Mouse (Mus musculus) cerebellum, postnatal 25 days (tissue): ENCODE data around the gene Prickle1.

Experiments
- DNase-seq, 2 experiments: peaks; one replicate each; pipeline ENCODE4 v3.0.0; 2021; ENCODE audit warnings: mixed read lengths in 2 of 2

Prickle1 gene

DNA sequence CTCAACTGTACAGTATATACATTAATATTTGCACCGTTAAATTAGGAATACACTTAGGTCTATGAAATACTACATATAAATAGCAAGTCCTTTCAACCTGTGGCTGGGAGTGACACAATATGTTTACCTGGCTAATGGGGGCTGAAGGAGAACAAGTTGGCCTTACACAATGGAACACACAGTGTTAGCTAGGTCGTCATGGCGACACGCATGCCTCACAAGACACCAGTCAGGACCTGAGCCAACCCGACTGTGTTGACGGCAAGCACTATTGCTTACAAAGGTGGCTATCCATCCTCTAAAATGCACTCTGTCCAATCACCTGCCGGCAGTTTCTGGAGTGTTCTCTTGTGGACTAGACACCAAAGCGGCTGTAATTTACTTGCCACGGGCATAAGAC lies 95.8 kb downstream of the Prickle1 start:
- no peak for DNase-seq

DNA sequence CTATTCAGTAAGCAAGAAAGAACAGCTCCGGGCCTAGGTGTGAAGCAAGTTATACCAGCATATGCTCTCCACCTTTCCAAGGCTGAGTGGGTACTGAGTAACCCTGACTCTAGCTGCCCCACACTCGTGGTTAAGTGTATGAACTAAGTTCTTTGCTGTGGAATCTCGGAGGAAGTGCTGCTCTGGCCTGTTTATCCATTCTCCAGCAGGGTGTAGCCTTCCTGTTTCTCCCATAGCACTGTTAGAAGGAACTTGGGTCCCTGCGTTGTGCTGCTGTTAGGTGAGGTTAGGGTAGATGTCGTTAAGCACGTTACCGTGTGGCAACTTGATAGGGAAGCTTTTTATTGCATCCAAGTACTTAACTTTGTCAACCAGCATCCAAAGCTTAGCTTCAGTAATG lies 101.0 kb downstream of the Prickle1 start:
- no peak for DNase-seq

DNA sequence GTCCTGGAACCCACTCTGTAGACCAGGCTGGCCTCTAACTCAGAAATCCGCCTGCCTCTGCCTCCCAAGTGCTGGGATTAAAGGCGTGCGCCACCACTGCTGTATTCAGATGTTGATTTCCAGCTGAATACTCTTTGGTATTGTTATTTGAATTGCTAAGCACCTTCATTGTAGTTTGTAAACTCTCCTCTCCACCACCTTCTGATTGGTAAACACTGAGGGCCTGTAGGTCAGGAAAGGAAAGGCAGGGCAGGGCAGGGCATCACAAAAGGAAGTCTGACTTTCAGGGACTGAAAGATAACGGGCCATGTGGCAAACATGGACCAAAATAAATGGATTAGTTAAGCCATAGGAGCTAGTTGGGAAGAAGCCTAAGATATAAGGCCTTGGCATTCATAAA lies 106.1 kb downstream of the Prickle1 start:
- no peak for DNase-seq

DNA sequence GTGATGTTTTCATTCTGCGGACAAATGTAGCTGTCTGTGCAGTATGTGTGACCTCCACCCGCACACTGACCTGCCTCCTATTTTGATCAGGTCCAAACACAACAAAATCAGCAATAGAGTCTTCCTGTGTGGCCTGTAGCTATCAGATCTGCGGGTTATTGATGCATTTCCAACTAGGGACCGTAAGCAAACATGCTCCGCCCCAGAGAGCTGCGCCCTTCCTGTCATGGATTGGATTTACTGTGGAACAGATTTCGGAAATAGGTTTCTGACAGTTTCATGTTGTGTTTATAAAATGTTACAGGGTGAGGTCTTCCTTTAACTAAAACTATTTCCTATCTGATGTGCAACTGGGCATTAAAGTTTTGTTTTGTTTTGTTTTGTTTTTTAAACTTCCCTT lies 109.6 kb downstream of the Prickle1 start:
- no peak for DNase-seq

DNA sequence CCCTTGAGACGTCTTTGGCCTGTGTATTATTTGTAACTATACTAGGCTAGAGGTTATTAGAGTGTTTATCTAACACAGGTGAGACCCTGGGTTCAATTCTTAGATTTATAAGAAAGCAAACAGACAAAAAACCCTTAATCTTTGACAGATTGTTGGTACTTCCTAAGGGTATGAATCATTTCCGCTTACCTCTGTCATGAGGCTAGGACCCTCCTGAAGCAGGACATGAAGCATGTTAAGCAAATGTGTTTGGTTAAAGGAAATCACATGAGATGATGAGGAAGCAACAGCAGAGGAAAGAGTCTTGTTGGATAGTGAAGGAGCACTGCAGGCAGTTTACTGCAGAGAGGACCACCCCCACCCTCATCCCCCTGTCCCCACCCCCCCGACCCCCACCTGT lies 110.4 kb downstream of the Prickle1 start:
- no peak for DNase-seq

DNA sequence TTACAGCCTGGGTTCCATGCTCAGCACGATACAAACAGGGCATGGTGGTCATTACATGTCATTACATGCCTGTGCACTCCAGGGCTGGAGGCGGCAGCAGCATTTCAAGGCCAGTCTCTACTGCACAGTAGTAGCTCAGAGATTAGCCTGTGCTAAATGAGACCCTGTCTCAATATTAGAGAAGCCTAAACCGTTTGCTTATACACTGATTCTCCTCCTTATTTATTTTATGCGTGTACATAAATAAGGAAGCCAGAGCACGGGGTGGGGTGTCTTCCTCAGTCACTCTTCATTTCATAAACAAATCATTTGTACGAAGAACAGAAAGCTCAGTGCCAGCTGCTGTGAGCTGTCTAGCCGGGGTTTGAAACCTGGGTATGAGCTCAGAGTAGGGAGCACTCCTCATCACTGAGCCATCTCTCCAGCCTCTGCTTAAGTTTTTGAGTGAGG lies 111.4 kb downstream of the Prickle1 start:
- DNase-seq = no peak

DNA sequence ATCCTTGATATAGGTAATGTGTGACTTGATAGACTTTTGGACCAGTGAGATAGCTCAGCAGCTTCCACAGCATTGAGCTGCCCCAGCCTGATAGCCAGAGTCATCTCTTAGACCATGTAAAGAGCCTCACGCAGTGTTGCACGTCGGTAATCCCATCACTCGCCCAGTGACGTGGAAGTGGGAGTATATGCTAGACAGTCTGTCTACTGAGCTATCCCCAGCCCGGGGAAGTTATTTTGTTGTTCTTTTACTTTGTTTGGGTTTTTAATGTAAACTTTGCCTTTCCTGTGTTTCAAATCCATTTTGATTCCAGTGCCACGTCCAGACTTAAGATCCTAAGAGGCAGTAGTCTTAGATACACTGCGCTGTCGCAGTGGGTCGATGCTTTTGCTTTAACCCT lies 114.6 kb downstream of the Prickle1 start:
- DNase-seq = no peak

DNA sequence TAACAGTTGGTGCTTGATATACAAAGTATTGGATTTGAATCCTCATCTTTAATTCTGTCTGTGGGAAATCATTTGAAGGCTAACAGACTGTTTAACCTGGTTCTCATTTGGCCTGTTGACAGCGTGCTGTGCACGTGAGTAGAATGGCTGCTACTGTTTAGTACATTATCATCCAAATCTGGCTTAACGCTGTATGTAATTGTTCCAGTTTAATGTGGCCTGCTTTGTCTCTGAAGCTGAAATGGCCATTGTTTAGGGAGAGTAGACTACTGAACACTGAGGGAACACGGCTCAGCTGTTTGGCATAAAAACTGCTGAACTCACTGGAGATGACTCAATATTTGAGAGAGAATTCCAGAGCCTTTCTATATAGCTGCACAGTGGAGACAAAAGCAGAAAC lies 116.2 kb downstream of the Prickle1 start:
- DNase-seq = no peak

DNA sequence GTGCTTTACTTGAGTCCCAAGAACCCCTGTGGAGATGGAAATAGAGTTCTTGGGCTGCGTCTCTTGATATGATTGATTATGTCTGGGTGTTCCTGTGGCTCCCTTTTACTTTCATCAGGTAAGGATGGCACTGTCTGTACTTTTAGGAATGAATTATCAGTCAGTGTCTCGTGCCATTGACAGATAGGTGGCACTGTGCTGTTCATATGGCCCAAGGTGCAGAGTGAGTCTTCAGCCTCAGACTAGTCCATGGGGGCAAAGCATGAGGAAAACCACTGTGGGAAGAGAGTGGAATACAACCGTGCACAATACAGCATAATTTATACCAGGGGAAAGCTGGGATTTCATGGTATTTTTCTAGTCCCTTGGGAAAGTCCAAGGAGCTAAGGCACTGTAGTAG lies 117.0 kb downstream of the Prickle1 start:
- no peak for DNase-seq

DNA sequence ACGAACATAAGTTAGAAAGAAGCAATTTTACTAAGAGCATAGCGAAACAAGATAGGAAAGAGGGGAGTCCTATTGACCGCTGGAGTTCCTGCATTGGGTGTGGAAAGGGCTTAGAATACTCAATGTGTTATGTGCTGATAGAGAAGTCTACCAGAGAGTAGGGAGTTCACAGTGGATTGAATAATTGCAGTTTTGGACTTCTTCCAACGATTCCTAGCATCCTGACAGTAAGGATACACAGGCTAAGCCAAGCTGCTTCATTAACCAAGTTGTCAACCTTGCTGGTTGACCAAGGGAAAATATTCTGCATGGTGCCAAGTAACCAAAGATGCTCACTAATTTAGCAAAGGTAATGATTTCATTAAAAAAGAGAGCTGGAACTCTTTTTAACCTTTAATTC lies 118.0 kb downstream of the Prickle1 start:
- no peak for DNase-seq

DNA sequence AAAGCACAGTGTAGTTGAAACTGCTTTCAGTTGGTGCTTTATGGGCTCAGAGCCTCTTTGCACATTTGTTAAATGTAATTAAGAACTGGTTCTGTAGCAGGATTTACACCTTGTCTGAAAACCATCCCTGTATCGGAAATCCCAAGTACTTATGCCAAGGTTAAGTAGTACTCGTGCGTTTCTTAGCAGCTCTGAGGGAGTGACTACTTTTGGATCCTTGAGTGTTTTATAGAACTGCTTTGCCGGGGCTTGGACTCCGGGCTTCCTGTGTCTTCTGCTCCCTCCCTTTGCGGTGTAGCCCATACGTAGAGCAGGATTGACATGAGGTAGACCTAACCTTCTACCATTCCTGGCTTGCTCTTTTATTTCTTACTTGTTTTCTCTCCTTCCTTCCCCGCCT lies 120.0 kb downstream of the Prickle1 start:
- DNase-seq = no peak

DNA sequence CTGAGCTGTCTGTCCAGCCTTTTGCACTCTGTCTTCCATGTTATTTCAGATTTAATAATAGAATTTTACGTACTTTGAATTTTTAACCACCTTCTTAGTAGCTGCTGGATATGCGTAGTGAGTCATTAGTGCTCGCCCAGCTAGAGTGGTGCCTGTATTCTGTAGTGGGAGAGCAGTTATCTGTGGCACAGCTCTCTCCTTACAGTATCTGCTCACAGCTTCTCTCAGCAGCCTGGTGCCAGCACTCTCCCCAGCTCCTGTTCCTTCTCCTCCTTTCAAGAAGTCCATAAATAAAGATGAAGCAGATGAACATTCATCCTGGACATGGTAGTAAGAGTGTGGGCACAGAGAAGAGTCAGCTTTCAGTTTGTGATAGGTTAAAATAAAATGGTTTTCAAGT lies 121.4 kb downstream of the Prickle1 start:
- no peak for DNase-seq

DNA sequence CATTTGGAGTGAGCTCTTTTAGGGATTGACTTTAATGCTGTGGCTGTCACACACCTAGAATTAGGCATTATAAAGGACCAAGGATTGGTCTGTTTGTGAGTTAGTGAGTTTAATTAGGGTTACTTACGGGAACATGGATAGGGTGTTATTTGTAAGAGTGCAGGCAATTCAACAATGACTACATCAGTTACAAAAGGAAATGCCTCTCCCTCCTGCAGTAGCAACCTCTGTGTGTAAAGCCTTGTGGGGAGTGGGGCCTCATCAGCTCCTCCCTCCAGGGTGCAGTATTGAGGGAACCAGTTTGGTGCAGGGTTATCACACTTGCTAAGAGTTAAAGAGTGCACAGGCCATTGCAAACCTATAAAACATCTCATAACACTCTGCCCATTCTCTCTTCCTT lies 123.6 kb downstream of the Prickle1 start:
- DNase-seq = no peak

DNA sequence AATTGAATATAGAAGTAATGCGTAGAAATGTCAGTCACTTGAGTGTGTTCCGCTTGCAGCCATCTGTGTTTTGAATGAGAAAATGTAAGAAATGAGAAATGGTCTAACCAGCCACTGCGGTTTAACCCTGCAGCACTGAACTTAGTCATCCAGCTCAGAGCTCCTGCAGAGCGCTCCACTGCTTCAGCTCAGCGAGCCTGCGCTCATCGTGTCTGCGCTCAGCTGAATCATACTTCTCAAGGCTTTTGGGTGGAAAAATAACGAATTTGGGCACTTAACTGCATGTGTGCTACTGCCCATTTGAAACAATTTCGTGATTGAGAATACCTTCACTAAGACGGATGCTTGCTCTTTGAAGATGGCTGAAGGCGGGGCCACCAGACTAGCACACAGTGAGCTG lies 124.0 kb downstream of the Prickle1 start:
- DNase-seq = no peak

DNA sequence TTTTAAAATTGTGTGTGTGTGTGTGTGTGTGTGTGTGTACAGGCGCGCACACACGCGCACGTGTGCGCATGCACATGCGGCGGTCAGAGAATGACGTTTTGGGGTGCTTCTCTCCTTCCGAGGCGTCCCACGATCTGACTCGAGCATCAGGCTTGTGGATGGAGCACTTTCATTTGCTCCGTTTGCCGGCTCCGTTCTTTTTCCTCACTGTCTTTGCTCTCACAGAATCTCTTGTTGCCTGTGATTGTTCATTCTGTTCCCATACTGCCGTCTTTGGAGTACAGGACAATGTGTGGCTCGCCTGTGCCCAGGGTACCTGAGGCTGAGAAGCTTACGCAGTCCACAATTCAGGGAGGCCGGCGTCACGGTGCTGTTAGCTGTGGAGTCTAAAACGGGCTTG lies 134.6 kb downstream of the Prickle1 start:
- DNase-seq = no peak

DNA sequence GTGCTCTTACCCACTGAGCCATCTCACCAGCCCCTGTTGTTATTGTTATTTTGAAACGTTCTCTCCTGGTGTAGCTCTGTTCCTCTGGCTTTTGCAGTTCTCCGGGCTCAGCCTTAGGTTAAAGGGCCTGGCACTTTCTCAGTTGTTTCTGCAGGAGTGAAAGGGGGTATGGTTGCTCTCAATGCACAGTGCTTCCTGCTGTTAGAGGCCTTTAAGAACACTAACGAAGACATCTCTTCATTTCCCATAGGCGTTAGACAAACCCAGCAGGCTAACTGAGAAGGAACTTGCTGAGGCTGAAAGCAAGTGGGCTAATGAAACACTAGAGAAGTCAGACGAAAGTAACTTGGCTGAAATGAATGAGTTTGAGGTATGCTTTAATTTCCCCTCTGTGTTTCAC lies 136.3 kb downstream of the Prickle1 start:
- no peak for DNase-seq

DNA sequence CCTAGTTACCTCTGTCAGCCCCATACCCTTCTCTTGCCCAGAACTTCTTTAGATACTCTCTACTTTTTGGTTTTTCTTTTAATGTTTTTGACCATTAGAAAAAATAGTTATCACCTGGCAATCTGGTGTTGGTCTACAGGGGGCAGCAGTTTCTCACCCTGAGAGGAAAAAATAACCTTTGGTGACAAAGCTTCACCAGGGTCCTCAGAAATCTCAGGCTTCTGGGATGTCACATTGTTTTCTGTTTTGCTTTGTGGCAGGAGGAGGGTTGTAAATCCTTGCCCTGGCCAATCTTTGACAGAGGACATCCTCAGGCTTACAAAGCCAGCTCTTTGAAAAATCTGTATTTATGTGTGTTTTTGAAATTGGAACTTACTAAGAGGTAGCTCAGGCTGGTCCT lies 139.7 kb downstream of the Prickle1 start:
- no peak for DNase-seq

DNA sequence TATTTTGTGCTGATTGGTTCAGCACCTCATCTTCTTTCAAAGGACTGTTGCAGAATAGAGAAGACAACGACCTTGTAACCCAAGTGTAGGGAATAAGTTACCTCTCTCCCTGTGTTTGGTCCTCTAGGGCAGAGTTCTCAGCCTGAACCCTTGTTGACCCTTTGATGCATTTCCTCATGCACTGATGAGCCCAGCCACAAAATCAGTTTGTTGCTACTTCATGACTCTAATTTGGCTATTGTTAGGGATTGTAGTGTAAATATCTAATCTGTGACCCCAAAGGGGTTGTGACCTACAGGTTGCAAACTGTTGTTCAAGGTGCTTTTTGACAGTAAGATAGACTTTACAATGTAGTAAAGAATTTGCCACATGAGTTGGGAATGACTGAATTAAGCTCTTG lies 142.4 kb downstream of the Prickle1 start:
- DNase-seq = no peak
